Mouse (Mus musculus) kidney, adult 8-10 months (tissue): ENCODE results near the gene Cd28.

Experiments used
- DNase-seq, 2 experiments: peaks; one replicate each; pipeline ENCODE4 v3.0.0; 2022

The Cd28 gene

DNA sequence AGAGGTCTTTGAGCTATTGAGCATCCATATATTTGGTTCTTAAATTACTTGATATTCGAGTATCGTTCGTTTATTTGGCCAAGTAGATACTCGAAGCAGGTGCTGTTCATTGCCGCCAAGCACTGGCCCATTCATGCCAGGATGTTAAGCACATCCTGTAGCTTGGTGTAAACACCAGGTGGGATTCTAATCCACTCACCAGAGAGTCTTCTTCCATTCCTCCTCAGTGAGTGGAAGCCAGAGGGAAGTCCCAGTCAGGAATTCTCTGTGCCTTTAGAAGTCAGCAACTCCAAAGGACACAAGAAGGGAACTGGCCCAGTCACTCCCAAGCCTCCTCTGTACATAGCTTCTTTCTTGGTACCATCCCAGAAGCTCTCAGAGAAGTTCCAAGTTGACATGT is at the start of gene Cd28:
Gene Cd28 (plus strand): TSS at position 234 of the 400 bp plus-strand sequence.
- DNase-seq, result no peak

- peak in 1 of 2 experiments; percentile 19 for DNase-seq
Observed at GRCm38 (mm10) chr1:60667873-60668616, 48.6 kb upstream of the Cd28 start.

DNA sequence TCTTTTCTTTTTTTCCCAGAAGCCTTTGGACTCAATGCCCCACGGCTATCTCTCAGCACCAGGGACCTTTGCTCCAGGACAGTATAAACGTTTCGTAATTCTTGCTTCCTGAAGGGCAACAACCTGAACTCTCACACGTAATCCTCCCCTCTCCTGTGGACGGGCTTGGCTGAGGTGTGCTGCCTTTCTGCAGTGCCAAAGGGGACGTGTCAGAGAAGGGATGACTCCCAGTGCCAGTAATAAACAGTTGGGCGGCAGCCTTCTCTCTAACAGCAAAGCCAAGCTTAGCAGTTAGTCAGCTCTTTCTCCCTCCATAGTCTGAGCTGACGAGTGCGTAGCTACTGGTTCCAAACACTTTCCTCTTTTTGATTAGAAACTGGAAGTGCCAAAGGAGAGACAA is 47.6 kb upstream of the Cd28 start:
- peak; percentile 59 to 80 for DNase-seq

DNA sequence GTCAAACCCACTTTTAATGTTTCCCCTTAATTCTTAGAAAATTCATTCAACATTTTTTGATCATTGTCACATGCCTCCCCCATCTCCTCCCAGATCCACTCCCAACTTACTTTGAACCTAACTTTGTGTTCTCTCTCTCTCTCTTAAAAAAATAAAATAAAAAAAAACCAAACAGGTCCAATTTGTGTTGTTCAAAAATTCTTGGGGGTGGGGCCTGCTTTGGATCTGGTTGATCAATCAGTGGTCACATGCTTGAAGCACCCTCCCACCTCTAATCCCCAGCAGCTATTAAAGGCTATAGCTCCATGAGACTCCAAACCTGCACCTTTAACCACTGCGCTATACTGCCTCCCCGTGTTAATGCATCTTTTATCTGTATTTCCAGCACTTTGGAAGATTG is 46.9 kb upstream of the Cd28 start:
- no peak for DNase-seq

DNA sequence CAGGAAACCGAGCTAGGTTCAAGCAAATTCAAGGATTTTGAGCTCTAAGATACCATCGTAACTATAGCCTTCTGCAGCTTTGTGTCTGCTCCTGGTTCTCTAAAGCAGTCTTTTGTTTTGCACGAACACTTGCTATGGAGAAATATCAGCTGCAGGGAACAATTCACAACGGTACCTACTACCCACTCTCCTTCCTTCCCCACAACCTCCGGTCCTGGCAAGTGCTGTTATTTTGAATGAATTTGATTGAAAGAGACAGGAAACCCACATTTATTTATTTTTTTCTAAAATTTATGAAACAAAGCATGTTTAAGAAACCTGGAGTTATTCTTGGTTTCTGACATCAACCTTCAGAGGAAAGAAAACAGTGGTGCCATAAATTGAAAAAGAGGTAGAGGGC is 46.4 kb upstream of the Cd28 start:
- no peak for DNase-seq

- DNase-seq, result no peak
Observed at GRCm38 (mm10) chr1:60683766-60684165, 32.8 kb upstream of the Cd28 start.

DNA sequence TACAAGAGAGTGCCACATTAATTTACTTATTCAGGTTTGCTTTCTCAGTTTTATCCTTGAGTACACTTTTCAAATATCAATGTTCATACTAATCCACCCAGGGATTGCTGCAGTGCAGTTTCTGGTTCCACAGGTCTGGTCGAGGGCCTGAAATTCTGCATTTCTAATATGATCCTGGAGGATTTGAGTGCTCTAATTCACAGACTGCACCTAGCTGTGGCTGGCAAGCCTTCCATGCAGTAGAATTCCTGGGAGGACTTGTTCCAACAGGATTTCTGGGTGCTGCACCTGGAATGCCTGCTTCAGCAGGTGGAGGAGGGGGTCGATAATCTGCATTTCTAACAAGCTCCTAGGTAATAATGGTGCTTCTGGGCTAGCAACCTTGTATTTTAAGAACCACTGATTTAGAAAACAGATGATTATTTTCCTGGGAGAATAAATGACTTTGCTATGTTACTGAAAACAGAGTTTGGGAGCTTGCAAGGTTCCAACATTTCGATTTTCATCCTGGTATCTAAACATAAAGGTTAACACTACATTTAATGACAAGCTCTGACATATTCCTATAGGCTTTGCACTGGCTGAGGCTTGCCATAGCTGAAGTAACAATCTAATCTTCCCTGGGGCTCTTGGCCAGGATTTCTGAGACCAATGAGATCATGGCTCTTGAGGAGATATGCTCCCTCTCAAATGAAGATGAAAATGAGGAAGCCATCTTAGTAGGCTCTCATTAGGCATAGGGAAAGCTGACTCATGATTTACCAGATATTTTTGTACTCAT is 20.3 kb upstream of the Cd28 start:
- no peak for DNase-seq

- DNase-seq, result no peak
Observed at GRCm38 (mm10) chr1:60702641-60703040, 14.0 kb upstream of the Cd28 start.

DNA sequence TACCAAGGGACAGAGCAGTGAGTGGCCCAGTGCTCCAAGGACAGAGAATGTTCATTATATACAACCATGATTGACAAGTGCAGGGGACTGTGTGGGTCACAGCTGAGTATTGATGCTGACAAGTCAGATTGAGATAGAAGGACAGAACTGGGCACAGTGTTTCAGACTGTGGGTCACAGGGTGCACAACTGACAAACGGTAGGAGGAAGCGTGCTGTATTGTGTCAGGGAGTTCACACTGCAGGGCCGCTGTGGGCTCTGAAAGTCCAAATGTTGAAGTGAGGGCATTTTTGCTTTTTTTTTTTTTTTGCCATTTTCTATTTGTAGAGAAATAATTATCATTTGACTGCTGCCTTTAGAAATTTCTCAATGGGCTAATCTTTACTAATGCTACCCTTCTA is 3.4 kb upstream of the Cd28 start:
- DNase-seq, result no peak

- peak; percentile 7 to 36 for DNase-seq
Observed at GRCm38 (mm10) chr1:60715651-60716196, 876 bp upstream of the Cd28 start.

DNA sequence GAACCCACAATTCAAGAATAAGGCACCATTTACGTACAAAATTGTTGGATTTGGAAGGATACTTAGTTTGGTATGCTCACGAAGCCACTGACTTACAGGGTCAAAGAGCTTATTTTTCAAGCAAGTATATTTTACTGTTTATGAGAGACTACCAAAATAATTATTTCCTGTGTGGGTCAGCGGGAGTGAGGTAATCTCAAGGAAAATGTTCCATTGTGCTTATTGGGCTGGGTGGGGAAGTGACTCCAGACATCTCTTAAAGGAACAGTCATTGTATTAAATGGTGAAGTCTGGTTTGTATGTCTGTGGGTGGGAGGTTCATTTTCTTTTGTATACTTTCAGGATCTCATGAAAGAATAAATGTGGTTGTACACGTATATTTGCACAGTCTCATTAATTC is 2.0 kb downstream of the Cd28 start:
- DNase-seq, result peak; percentile 13 to 43

- no peak for DNase-seq
Observed at GRCm38 (mm10) chr1:60723555-60723954, 7.0 kb downstream of the Cd28 start.

DNA sequence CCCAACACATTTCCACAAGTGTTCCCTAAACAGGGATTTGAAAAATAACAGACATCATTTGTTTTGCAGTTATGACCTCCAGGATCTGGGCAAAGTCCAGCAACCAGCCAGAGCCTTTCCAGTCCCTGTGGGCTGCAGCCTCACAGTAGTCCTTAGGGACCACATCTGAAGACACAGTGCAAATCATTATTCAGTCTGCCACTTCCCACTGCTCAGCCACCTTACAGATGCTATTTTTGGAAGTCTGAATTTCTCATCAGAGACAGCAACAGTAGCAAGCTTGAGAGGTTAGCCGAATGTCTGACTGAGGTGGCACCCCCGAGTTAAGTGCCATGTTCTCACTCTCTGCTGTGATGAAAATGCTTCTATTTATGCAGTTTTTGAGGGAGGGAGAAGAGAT is 15.3 kb downstream of the Cd28 start:
- DNase-seq, result no peak

DNA sequence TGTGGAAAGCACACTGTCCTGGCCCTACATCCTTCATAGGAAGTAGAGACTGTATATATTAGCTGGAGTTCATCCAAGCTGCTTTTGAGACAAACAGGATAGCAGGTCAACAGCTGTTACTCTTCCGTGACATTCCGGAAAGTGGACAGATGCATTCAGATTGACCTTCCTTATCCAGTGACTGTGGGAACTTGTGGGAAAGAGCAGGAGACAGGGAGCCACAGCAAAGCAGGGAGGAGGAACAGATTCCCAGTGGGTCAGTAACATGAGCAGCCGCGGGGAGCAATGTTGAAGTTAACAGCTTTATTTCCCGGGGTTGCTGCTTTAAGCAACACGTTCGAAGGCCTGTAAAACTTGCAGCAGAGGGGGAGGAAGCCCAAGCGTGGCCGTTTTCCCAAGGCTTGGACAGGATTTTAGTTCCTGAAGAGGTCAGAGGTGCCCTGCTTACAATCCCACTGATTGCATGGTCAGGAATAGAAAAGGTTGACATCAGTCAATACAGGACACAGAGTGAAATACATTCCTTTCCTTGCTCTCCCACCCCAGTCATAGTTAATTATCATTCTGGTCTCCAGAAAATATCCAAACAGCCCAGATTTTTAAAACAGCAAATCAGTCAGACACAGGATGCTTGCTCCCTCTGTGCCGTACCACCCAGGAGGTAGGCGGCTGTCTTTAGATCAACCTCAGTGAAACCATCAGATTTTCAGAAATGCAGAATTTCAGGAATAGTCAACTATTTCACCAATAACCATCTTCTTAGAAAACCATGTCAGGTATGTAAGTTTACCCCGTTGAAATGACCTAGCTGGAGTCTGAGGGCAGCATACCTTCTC is 18.7 kb downstream of the Cd28 start:
- DNase-seq, result peak; percentile 25 to 48

- no peak for DNase-seq
Observed at GRCm38 (mm10) chr1:60735908-60736280, 19.3 kb downstream of the Cd28 start.

DNA sequence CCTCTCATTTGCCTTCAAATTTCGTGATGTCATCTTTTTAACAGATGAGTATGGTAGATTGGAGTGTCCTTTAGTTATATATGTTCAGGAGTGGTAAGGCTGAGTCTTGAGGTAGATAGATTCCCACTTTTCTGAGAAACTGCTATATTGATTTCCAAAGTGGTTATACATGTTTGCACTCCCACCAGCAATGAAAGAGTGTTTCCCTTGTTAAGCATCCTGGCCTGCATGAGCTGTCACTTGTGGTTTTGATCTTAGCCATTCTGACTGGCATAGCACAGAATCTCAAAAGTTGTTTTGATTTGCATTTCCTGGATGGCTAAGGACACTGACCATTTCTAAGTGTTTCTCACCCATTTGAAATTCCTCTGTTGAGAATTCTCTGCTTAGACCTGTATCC is 27.7 kb downstream of the Cd28 start:
- no peak for DNase-seq

DNA sequence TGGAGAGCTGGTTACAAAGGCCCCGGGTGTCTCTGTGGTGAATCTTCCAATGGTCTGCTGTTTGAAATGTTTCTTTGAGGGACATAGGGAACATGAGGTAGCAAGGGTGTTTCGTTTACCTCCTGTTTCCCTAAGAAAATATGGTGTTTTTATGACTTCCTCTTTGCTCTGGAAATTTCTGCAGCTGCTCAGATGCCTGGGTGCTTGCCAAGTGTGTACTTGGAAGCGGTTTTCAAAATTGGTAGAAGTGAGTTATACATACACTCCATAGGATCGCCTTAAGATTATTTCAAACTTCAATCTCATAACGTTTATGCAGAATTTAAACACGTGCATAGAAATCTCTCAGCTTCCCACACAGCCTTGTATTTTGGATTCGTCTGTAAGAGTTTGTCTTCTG is 29.1 kb downstream of the Cd28 start:
- DNase-seq, result peak in 1 of 2 experiments; percentile 13

DNA sequence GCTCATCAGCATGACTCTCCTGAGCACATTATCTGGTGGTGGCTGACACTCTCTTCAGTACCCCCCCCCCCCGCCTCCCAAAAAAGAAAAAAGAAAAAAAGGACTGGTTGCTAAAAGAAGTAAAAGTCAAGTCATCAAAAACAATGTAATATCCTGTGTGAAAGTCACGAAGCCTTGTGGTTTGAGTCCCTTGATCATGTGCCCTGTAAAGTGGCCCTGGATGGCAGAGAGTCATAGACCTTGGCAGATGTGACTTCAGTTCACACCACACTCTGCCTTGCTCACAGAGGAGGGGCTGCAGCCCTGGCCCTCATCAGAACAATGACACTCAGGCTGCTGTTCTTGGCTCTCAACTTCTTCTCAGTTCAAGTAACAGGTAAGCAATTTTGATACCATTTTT is 29.6 kb downstream of the Cd28 start:
- no peak for DNase-seq

DNA sequence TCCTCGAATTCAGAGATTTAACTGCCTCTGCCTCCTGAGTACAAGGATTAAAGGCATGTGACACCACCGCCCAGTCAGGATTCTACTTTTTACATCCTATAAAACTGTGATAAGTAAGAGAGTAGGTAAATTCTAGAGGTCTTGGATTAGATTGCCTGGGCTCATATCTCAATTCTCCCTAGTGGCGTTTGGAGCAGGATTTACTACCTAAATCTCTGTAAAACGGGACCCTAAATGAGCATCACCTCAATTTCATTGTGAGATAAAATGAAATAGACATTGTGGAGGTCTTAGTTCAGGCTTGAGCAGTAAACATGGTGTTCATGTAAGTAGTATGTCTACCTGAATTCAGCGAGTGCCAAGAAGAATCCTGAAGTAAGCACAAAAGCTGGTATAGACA is 30.3 kb downstream of the Cd28 start:
- no peak for DNase-seq

DNA sequence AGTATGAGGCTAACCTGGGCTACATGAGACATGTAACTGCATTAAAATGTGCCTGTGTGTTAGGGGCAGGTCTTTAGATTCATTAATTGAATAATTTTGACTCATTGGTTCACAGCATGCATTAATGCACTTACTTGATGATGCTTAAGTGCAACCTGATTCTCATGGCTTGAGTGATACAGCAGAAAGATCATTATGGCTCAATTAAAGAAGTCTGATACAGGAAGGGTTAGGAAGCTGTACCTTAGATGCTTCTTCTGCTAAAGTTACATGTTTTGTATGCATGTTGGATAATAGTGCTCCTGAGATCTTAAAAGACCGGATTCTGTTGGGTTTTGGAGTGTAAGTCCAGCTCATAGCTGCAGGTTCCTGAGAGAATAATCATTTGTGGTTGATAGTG is 31.7 kb downstream of the Cd28 start:
- DNase-seq, result no peak

DNA sequence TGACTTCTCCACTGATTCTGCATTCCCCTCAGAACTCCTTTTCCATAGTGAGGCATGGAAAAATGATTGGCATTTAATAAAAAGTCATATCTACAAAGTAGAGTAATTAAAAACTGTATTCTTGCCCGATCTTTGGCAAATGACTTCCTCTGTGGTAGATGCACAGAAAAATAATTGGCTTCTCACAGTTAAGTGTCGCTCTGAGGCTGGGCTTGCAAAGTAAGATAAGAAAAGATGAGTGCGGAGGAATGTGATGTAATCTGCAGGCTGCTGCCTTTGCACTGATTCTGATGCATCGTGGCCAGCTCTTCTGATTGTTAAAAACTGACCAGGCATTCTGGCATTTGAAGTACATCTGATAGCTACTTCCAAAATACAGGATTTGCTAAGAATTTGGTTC is 32.3 kb downstream of the Cd28 start:
- DNase-seq, result no peak

DNA sequence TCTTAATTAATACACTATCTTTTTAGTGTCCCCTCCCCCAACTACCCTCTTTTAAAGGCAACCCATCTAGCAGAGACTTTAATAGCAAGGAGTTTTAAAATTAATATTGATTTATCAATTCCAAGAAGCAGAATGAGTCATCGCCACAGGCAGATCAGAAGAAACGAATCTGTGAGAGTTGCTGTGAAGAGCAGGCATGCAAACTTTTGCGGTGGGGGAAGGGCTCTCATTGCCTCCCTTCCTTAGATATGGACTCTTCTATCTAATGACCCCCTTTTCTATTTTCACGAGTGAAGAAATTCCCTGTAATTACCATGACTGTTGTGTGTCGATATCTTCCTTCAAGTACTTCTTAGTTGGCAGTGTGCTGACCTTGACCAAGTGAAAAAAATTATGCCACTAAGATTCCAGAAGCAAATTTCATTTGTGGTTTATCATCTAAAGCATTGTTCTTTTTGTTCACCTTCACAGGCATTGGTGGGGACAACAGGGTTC is 32.8 kb downstream of the Cd28 start:
- DNase-seq, result no peak

GRCm38 (mm10) chr1:60750201-60750765 is 33.7 kb downstream of the Cd28 start:
- DNase-seq, result no peak
